Mouse (Mus musculus): Measurements from ENCODE around the gene Fam83c. TPM values are rescaled to one million over a fixed set of nuclear protein-coding genes. Genes with fewer than 3 reads are reported as not detected.

Gene Fam83c
- total and polyA plus RNA-seq, 2 experiments from 2014 or later = not detected

DNA sequence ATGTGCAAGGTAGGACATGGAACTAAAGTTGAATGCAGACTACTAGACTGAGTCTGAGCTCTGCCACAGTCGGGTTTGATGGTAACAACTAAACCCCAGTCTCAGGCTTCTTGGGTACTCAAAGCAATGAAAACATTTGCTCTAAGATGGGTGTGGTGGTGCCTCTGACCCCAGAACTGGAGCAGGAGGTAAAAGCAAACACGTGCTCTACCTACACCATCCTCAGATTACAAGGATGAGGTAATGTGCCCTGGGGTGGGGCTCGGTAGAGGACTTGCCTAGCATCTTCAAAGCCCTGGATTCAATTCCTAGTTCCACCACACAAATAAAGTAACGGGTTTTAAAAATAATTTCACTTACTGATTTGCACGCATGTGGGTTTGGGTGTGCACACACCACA lies 17.9 kb upstream of the Fam83c start:
- no peak for TF ChIP-seq CTCF (IDR thresholded peaks at IDR 0.05)
- Histone ChIP-seq H3K4me3 (ENCODE audit: low read depth, low read length) (no peak overlapping the region), H3K27me3 (ENCODE audit: insufficient read depth, low read length) (no peaks in the 10 kb centered on the region), H3K27ac (ENCODE audit: low read depth, low read length) (no peak overlapping the region), H3K36me3 (ENCODE audit: insufficient read depth, low read length) (peaks cover 41% of the 10 kb centered on the region), H3K4me2 (ENCODE audit: low read depth, low read length, poor library complexity, severe bottlenecking) (no peak overlapping the region), H3K4me1 (ENCODE audit: insufficient read depth, low read length) (no peaks in the 10 kb centered on the region), H3K9me3 (ENCODE audit: low read length) (no peaks in the 10 kb centered on the region), H3K9ac (replicated peaks; ENCODE audit: low read length, poor library complexity, severe bottlenecking) (no peak overlapping the region)
- no peak for DNase-seq (ENCODE audit: low spot score)
- ATAC-seq (ENCODE audit: low FRiP score) = no peak
- 93% methylated on average over 5 of the region's 5 CpGs for WGBS

- Histone ChIP-seq H3K4me1 (ENCODE audit: insufficient read depth, low read length) (no peaks in the 10 kb centered on the region), H3K36me3 (ENCODE audit: insufficient read depth, low read length) (peaks cover 54% of the 10 kb centered on the region), H3K4me3 (ENCODE audit: low read depth, low read length) (no peak overlapping the region), H3K27me3 (ENCODE audit: insufficient read depth, low read length) (no peaks in the 10 kb centered on the region), H3K27ac (ENCODE audit: low read depth, low read length) (no peak overlapping the region), H3K9me3 (ENCODE audit: low read length) (no peaks in the 10 kb centered on the region), H3K9ac (replicated peaks; ENCODE audit: low read length, poor library complexity, severe bottlenecking) (no peak overlapping the region), H3K4me2 (ENCODE audit: low read depth, low read length, poor library complexity, severe bottlenecking) (no peak overlapping the region)
- no peak for TF ChIP-seq CTCF (IDR thresholded peaks at IDR 0.05)
- no peak for ATAC-seq (ENCODE audit: low FRiP score)
- whole genome bisulfite sequencing = 84% methylated on average over 7 of the region's 7 CpGs
- DNase-seq (ENCODE audit: low spot score) = no peak
Observed at GRCm38 (mm10) chr2:155850120-155850519, 15.5 kb upstream of the Fam83c start.

DNA sequence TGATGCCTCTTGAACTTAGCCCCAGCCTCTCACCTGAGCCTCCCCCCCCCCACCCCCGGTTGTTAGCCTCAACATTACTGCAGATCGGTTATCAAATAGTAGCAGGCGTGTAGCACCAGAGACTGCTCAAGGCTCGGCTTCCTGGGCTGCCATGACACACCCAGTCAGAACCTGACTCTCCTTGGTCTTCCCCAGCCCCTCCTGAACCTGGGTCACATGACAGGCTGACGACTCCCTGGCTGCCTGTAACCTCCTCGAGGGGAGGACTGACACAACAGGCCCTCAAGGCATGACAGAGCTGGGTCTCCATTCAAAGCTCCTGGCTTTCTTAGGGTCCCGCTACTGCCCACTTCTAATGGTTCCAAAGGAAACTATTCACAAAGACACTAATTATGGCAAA lies 14.8 kb upstream of the Fam83c start:
- H3K27ac ChIP-seq (ENCODE audit: low read depth, low read length) = no peak overlapping the region
- H3K9ac ChIP-seq (replicated peaks; ENCODE audit: low read length, poor library complexity, severe bottlenecking) = no peak overlapping the region
- no peaks in the 10 kb centered on the region for H3K9me3 ChIP-seq (ENCODE audit: low read length)
- no peak overlapping the region for H3K4me2 ChIP-seq (ENCODE audit: low read depth, low read length, poor library complexity, severe bottlenecking)
- H3K36me3 ChIP-seq (ENCODE audit: insufficient read depth, low read length) = peaks cover 56% of the 10 kb centered on the region
- no peaks in the 10 kb centered on the region for H3K4me1 ChIP-seq (ENCODE audit: insufficient read depth, low read length)
- no peak overlapping the region for H3K4me3 ChIP-seq (ENCODE audit: low read depth, low read length)
- DNase-seq (ENCODE audit: low spot score) (no peak), ATAC-seq (ENCODE audit: low FRiP score) (no peak)
- 72% methylated on average over 7 of the region's 7 CpGs for WGBS
- no peaks in the 10 kb centered on the region for H3K27me3 ChIP-seq (ENCODE audit: insufficient read depth, low read length)
- no peak for TF ChIP-seq CTCF (IDR thresholded peaks at IDR 0.05)

GRCm38 (mm10) chr2:155848291-155848690 lies 13.6 kb upstream of the Fam83c start:
- DNase-seq (ENCODE audit: low spot score) (peak; percentile 83), ATAC-seq (ENCODE audit: low FRiP score) (peak; percentile 13; the same call in 1 of the 2 replicates)
- TF ChIP-seq CTCF (IDR thresholded peaks at IDR 0.05) = peak; percentile 91
- H3K4me1 ChIP-seq (ENCODE audit: insufficient read depth, low read length) = no peaks in the 10 kb centered on the region
- WGBS = 40% methylated on average over 6 of the region's 6 CpGs
- H3K4me3 ChIP-seq (ENCODE audit: low read depth, low read length) = no peak overlapping the region
- H3K9ac ChIP-seq (replicated peaks; ENCODE audit: low read length, poor library complexity, severe bottlenecking) = no peak overlapping the region
- H3K27me3 ChIP-seq (ENCODE audit: insufficient read depth, low read length) = no peaks in the 10 kb centered on the region
- H3K4me2 ChIP-seq (ENCODE audit: low read depth, low read length, poor library complexity, severe bottlenecking) = no peak overlapping the region
- no peak overlapping the region for H3K27ac ChIP-seq (ENCODE audit: low read depth, low read length)
- no peaks in the 10 kb centered on the region for H3K9me3 ChIP-seq (ENCODE audit: low read length)
- H3K36me3 ChIP-seq (ENCODE audit: insufficient read depth, low read length) = peaks cover 47% of the 10 kb centered on the region

DNA sequence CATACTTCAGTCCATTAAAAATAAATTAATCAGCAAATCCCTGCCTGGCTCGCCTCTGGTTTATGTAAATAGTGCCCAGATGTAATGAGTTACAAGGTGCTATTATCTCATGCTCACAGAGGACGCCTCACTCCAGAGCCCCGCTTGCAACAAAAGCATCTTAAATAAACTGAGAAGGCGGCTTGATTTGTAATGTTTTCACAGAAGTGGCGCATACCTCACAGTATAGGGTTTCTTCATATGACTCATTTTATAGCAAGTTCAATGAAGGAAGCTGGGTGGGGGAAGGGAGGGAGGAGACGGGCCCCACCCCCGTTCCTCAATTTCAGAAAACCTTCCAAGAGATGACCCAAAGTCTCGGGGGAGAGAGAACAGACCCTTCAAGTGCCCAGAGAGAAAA lies 12.3 kb upstream of the Fam83c start:
- DNase-seq (ENCODE audit: low spot score) (no peak), ATAC-seq (ENCODE audit: low FRiP score) (no peak)
- no peak overlapping the region for H3K9ac ChIP-seq (replicated peaks; ENCODE audit: low read length, poor library complexity, severe bottlenecking)
- H3K36me3 ChIP-seq (ENCODE audit: insufficient read depth, low read length) = peaks cover 47% of the 10 kb centered on the region
- H3K9me3 ChIP-seq (ENCODE audit: low read length) = no peaks in the 10 kb centered on the region
- no peaks in the 10 kb centered on the region for H3K27me3 ChIP-seq (ENCODE audit: insufficient read depth, low read length)
- no peak for TF ChIP-seq CTCF (IDR thresholded peaks at IDR 0.05)
- no peaks in the 10 kb centered on the region for H3K4me1 ChIP-seq (ENCODE audit: insufficient read depth, low read length)
- no peak overlapping the region for H3K4me3 ChIP-seq (ENCODE audit: low read depth, low read length)
- WGBS = 85% methylated on average over 8 of the region's 8 CpGs
- H3K27ac ChIP-seq (ENCODE audit: low read depth, low read length) = no peak overlapping the region
- no peak overlapping the region for H3K4me2 ChIP-seq (ENCODE audit: low read depth, low read length, poor library complexity, severe bottlenecking)

- Histone ChIP-seq H3K4me2 (ENCODE audit: low read depth, low read length, poor library complexity, severe bottlenecking) (no peak overlapping the region), H3K4me3 (ENCODE audit: low read depth, low read length) (no peak overlapping the region), H3K36me3 (ENCODE audit: insufficient read depth, low read length) (no peaks in the 10 kb centered on the region), H3K27me3 (ENCODE audit: insufficient read depth, low read length) (no peaks in the 10 kb centered on the region), H3K9me3 (ENCODE audit: low read length) (no peaks in the 10 kb centered on the region), H3K9ac (replicated peaks; ENCODE audit: low read length, poor library complexity, severe bottlenecking) (no peak overlapping the region), H3K27ac (ENCODE audit: low read depth, low read length) (no peak overlapping the region), H3K4me1 (ENCODE audit: insufficient read depth, low read length) (no peaks in the 10 kb centered on the region)
- DNase-seq (ENCODE audit: low spot score) (no peak), ATAC-seq (ENCODE audit: low FRiP score) (no peak)
- WGBS = 83% methylated on average over 4 of the region's 4 CpGs
- no peak for TF ChIP-seq CTCF (IDR thresholded peaks at IDR 0.05)
Observed at GRCm38 (mm10) chr2:155838961-155839360, 4.3 kb upstream of the Fam83c start.
